Mouse (Mus musculus) bone marrow, adult 2 months (tissue): ENCODE data around the gene Gm28729. TPM values are rescaled to one million over a fixed set of nuclear protein-coding genes. Genes with fewer than 3 reads are reported as not detected.
"Not testable (repeated sequence)": the region's sequence is repeated elsewhere in the genome, so short reads cannot be mapped to it uniquely, and the experiment has no call there.

Source experiments
- H3K27ac ChIP-seq: fragments of 200-500 bp; 2 replicates; pipeline ENCODE4 v1.5.1; 2012; ENCODE audit warnings: low read depth, mild to moderate bottlenecking, control low read depth, inconsistent platforms, low read length; ENCODE audit not compliant: control insufficient read depth, poor library complexity, insufficient read depth
- H3K4me1 ChIP-seq: fragments of 200-500 bp; 2 replicates; pipeline ENCODE4 v1.6.1; 2011; ENCODE audit warnings: low read length; ENCODE audit not compliant: control insufficient read depth, insufficient read depth
- H3K4me3 ChIP-seq: fragments of 200-500 bp; replicated peaks from 2 replicates; pipeline ENCODE3; 2011; ENCODE audit warnings: mild to moderate bottlenecking, low read depth, low read length, control low read depth; ENCODE audit not compliant: control insufficient read depth
- CTCF ChIP-seq: fragments of 200-500 bp; IDR thresholded peaks from 2 replicates; pipeline ENCODE4 v1.5.1; 2011; ENCODE audit warnings: low read length, control low read depth; ENCODE audit not compliant: control insufficient read depth, insufficient read depth
- POLR2A ChIP-seq: fragments of 200-500 bp; IDR thresholded peaks from 2 replicates; pipeline ENCODE4 v1.6.1; 2011; ENCODE audit warnings: low read depth, mild to moderate bottlenecking, control low read depth, low read length, borderline replicate concordance; ENCODE audit not compliant: control insufficient read depth
- WGBS: fragments of 180-500 bp; shearing (Covaris S2); methylation state at CpG from one replicate; pipeline ENCODE4 v1.1.7; 2018; 5-methylcytosine and 5-hydroxymethylcytosine counted together
- polyA plus RNA-seq: library from polyadenylated mRNA; stranded (reverse); fragments of >200 nt; gene quantifications from 2 replicates; pipeline ENCODE4 v1.2.4, GENCODE M21; 2011; ENCODE audit warnings: low replicate concordance; ENCODE audit not compliant: missing spikeins, insufficient read depth, insufficient read length

The Gm28729 gene
- polyA plus RNA-seq, 1 experiment, result not detected

DNA sequence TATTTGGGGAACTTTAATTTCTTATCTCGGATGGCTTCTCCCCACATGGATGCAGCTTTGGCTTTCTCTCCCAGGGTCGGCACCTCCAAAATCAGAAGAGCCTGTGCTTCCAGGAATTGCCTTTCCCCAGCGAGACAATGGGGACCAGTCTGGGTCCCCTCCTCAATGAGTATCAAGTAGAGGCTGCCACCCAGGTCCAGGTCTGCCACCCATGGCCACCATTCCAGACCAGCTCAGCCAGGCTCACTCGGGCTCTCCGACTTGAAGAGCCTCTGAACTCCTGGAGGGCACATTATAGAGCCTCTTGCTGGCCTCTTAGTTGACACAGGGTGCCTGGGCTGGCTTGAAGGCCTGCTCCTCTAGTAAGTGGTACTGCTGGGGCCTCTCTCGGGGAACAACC, 8.4 kb upstream of the Gm28729 start:
- 82% methylated on average over 6 of the region's 6 CpGs for WGBS
- TF ChIP-seq CTCF, result no peak
- no peak for TF ChIP-seq POLR2A
- Histone ChIP-seq H3K4me1 (peaks cover 2% of the 10 kb centered on the region; the same call in 1 of the 2 replicates), H3K27ac (no peak overlapping the region), H3K4me3 (no peak overlapping the region)

DNA sequence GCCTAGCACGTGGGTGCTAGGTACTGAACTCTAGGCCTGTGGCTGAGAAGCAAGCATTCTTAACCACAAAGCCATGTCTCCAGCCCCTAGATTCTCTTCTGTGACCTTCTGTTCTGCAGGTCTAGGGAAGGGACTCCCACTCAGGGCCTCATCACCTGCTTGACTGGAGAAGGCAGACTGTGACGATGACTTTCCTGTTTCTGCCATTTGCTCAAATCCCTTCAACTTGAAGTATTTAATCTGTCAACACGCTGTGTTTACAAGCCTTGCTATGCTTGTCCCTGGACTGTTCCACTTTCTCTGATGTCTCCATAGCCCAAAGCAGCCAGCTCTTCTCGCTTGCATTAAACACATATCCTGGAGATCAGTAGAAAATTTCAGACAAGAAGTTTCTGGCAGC, 7.5 kb upstream of the Gm28729 start:
- no peak overlapping the region for H3K27ac ChIP-seq
- peaks cover 2% of the 10 kb centered on the region; the same call in 1 of the 2 replicates for H3K4me1 ChIP-seq
- WGBS, result 80% methylated on average over 4 of the region's 4 CpGs
- no peak overlapping the region for H3K4me3 ChIP-seq
- TF ChIP-seq POLR2A (no peak), CTCF (no peak)

DNA sequence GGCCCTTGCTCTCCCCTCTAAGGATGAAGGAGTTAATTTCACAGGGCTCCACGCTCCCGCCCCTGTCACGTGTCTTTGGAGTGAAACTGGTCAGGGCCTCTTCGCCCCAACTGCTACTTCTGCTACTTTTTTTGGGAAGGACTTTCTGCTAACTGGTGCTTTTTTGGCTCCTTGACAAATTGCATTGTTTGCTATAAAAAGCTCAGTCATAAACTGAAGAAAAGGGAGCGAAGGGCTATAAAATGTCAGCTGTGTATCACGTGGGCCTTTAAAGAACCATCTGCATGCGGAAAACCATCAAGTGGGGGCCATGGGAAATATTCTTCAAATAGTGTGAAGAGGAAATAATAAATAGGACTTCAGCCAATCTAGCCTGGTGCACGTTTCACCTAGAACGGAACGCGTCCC, 5.6 kb upstream of the Gm28729 start:
- WGBS, result 11% methylated on average over 11 of the region's 11 CpGs
- Histone ChIP-seq H3K4me1 (peaks cover 2% of the 10 kb centered on the region; the same call in 1 of the 2 replicates), H3K4me3 (no peak overlapping the region), H3K27ac (no peak overlapping the region)
- TF ChIP-seq POLR2A, result no peak
- TF ChIP-seq CTCF, result no peak

DNA sequence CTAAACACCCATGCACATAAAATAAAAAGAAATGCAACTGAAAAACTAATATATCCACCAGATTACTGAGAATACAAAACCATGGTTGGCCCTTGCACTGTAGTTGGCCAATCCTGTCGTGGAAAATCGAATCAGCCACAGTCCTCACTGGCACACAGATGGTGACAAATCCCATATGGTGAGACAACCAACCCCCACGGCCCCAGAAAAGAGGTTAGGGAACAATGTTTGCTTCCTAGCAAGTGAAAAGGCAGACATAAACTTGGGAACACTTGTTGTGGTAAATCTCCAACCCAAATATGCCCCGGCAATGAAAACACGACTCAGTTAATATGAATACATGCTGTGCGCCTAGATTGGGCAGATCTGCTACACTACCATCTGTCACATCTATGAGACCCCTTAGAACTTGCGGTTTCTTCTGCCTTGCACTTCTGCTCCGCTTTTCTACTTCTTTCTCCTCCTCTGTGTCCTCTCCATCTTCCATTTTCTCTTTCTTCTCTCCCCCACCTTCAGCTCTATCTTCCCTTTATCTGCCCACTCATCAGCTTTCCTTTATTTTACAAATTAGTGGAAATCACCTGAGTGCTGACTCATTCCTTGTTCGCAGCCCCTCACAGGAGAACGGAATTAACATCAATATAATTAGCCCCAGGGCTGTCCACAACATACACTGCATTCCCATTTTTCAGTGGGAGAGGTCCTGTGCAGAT, 5.1 kb upstream of the Gm28729 start:
- no peak overlapping the region for H3K4me3 ChIP-seq
- no peaks in the 10 kb centered on the region; the same call in 1 of the 2 replicates for H3K4me1 ChIP-seq
- no peak overlapping the region for H3K27ac ChIP-seq
- TF ChIP-seq POLR2A, result no peak
- no peak for TF ChIP-seq CTCF
- 66% methylated on average over 10 of the region's 10 CpGs for WGBS

DNA sequence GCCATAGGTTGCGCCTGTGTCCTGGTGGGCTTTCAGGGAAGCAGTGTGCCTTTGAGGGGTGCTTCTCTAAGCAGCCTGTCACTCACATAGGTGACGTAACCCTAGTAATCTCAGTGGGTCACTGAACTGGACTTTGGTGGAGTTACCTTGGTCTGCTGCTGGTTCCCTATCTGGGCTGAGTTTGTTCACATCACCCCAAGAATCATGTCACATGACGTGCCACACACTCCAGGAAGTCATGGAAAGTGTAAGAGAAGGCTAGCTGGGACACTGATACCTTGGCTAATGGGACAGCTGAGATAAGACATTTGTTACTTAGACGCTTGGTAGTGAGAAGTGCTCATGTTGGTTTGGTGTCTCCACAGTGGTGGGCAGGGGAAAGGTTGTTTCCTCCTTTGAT, 947 bp upstream of the Gm28729 start:
- no peaks in the 10 kb centered on the region; the same call in 1 of the 2 replicates for H3K4me1 ChIP-seq
- 58% methylated on average over 4 of the region's 4 CpGs for WGBS
- TF ChIP-seq CTCF (no peak), POLR2A (no peak)
- H3K4me3 ChIP-seq, result no peak overlapping the region
- H3K27ac ChIP-seq, result no peak overlapping the region

DNA sequence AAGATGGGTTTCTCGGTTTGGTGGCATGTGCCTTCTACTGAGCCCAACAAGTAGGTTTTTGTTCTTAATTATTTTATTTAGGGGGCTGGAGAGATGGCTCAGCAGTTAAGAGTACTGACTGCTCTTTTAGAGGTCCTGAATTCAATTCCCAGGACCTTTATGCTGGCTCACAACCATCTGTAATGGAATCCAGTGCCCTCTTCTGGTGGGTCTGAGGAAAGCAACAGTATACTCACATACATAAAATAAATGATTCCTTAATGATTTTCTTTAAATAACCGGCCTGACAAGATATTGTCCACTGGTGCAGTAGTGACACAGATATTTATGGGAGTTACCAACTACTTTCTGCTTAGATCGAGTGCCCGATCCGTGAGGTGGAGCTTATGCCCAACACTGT, 1.9 kb downstream of the Gm28729 start:
- H3K4me3 ChIP-seq, result no peak overlapping the region
- 89% methylated on average over 5 of the region's 5 CpGs for WGBS
- no peak overlapping the region for H3K27ac ChIP-seq
- no peak for TF ChIP-seq CTCF
- TF ChIP-seq POLR2A, result no peak
- H3K4me1 ChIP-seq, result peaks cover 1% of the 10 kb centered on the region; the same call in 1 of the 2 replicates

DNA sequence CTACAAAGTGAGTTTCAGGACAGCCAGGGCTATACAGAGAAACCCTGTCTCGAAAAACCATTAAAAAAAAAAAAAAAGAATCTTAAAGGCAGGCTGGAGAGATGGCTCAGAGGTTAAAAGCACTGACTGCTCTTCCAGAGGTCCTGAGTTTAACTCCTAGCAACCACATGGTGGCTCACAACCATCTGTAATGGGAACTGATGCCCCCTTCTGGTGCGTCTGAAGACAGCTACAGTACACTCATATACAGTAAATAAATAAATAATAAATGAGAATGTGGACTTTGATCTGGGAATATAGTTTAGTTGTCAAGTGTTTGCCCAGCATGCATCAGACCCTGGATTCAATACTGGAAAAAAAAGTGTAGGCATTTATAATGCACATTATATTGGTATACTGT, 3.5 kb downstream of the Gm28729 start:
- H3K4me1 ChIP-seq, H3K27ac ChIP-seq, H3K4me3 ChIP-seq: not testable (repeated sequence)
- WGBS, result 64% methylated on average over 2 of the region's 2 CpGs

DNA sequence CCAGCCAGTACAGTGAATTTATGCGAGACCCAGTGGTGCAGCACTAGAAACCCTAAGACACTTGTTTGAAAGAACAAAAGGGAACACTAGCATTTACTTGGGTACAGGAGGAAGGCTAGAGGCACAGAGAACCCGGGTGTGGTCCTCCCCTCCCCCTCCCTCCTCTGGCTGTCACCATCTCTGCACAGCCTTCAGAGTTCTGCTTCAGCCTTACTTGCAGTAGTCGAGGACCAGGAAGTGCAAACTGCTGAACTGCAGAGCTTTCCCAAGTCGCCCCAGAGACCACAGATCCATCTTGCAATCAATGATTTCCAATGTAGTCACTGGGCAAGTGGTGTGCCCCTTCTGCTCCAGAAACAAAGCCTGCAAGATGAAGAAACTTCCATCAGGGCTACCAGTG, 7.6 kb downstream of the Gm28729 start:
- TF ChIP-seq CTCF (no peak), POLR2A (no peak)
- Histone ChIP-seq H3K4me3 (no peak overlapping the region), H3K27ac (peak overlapping the region; percentile 45; the same call in 1 of the 2 replicates), H3K4me1 (peaks cover 3% of the 10 kb centered on the region; the same call in 1 of the 2 replicates)
- WGBS, result 18% methylated on average over 4 of the region's 4 CpGs

DNA sequence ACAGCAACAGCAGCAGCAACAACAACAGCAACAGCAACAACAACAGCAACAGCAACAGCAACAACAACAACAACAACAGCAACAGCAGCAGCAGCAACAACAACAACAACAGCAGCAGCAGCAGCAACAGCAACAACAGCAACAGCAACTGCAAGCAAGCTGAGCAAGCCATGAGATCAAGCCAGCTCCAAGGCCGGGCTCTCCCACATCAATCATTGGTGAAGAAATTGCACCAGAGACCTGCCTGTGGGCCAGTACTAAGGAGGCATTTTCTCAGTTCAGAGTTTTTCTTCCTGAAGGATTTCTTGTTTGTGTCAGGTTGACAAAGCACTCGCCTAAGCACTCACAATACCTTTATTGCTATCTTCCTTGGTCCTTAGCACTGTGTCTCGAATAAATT, 8.3 kb downstream of the Gm28729 start:
- TF ChIP-seq POLR2A (no peak), CTCF (no peak)
- H3K27ac ChIP-seq, result peak overlapping the region; percentile 66
- H3K4me1 ChIP-seq, result peaks cover 3% of the 10 kb centered on the region; the same call in 1 of the 2 replicates
- 49% methylated on average over 3 of the region's 3 CpGs for WGBS
- no peak overlapping the region for H3K4me3 ChIP-seq
